Mouse (Mus musculus): Measurements from ENCODE around the gene Cygb.
"Not testable (repeated sequence)": the region's sequence is repeated elsewhere in the genome, so short reads cannot be mapped to it uniquely, and the experiment has no call there.

Gene Cygb

DNA sequence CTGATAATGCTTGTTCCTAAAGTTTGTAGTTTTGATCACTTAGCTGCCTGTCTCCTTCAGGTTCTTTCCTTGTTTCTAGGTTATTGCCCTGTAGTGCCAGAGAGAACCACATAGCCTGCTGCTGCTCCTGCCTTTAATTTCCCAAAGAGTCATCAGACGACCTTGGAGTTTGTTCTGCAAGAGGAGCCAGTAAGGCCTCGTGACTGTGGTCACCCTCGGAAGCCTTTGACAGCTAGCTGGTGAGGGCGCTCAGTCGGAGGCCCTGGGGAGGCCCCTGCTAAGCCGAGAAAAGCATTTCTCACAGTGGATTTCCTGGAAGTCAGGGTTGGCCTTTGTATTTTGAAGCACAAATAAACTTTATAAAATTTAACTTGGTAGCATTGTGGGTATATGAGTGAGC, 21.3 kb upstream of the Cygb start:
- DNase-seq (ENCODE audit: inconsistent age in 2 of 2, low spot score in 1 of 2): peak; percentile 85 to 91

DNA sequence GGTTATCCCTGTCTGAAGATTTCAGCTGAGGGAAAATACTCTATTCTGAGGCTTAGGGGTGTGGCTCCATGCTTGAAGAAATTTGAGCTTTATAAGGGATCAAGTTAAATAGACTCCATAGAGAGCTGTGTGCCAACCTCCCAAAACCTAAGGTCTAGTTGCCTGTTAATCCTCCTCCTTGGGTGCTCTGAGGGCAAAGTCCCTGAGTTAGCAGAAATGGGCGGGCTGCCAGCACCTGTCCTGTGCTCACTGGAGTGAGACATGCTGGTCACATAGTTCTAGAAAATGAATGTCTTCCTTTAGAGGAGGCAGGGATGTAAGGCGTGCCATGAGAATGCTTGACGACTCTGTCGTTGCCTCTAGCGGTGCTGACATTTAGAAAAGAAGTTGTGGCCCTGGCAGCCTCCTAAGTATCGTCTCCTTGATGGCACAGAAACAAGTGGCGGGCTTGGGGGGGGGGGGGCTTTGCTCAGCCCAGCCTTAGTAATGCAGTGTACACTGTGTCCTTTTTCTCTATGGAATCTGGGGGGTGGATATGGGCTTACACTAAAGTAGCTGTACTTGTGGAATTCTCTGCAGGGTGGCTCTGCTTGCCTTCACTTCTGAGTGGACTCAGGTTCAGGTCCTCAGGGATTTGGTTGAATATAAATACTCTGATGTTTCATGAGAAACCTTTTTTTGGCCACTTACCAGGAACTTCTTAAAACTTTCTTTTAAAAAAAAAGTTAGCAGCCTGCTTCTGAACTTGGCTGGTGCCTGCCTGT, 20.7 kb upstream of the Cygb start:
- DNase-seq (ENCODE audit: inconsistent age in 2 of 2, low spot score in 1 of 2): peak; percentile 79 to 87

DNA sequence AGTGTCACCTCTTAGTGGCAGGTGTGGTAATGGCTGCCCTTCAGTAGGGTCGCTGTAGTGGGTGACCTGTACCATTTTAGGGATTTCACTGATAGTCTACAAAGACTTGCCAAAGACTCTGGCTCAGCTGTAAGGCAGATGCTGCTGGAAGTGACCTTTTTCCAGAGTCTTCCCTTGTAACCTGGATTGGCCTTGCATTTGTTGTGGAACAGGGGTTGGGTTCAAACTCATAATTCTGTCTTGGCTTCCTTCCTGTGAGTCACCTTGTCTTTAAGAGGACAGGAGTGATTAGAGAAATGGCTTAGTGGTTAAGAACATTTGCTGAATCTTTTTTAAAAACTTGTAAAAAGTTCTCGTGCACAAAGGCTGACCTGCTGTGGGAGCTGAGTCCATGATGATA, 19.3 kb upstream of the Cygb start:
- DNase-seq (ENCODE audit: inconsistent age in 2 of 2, low spot score in 1 of 2): peak in 1 of 2 experiments; percentile 73

DNA sequence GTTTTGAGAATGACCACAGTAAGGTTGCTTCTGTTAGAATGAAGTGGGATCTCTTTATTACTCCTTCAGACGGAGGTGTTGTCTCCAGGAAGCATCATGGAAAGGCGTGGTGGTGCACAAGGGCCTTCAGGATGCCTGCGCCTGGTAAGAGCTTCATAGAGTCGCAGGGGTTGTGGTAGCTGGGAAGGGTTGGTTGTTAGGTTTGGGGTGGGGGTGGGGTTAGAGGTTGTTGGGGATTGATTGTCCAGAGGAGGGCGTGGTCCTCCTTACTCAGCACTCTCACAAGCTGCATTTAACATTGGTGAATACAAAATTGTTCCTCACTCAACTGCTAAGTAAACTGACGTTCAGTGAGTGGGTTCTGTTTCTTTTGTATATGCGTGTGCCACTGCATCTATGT, 18.5 kb upstream of the Cygb start:
- DNase-seq (ENCODE audit: inconsistent age in 2 of 2, low spot score in 1 of 2): no peak

DNA sequence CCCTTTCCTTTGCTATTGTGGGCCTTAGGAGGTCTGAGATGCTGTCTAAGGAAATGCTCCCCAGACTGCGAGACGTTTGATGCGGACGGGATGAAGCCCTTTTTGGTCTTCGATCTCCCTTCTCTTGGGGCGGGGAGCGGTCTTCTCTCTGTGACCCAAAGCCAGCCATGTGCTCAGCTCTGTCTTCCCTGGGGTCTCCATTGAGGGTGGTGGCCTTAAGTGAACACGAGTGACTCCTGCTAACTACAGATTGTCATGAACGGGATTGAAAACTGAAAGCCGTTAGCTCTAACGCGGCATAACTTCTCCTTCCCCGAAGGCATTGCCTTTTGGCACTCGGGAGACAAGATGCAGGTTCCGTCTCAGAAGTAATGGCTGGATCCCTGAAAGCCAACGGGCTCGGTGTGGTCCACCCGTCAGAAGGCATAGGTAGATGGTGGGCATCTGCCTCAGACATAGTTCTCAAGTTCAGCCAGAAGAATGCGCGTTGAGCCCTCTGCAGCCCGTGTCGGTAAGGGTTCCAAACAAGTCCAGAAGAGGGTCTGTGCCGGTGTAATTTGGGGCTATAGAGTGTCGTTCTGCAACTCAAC, 17.8 kb upstream of the Cygb start:
- no peak for DNase-seq (ENCODE audit: inconsistent age in 2 of 2, low spot score in 1 of 2)

DNA sequence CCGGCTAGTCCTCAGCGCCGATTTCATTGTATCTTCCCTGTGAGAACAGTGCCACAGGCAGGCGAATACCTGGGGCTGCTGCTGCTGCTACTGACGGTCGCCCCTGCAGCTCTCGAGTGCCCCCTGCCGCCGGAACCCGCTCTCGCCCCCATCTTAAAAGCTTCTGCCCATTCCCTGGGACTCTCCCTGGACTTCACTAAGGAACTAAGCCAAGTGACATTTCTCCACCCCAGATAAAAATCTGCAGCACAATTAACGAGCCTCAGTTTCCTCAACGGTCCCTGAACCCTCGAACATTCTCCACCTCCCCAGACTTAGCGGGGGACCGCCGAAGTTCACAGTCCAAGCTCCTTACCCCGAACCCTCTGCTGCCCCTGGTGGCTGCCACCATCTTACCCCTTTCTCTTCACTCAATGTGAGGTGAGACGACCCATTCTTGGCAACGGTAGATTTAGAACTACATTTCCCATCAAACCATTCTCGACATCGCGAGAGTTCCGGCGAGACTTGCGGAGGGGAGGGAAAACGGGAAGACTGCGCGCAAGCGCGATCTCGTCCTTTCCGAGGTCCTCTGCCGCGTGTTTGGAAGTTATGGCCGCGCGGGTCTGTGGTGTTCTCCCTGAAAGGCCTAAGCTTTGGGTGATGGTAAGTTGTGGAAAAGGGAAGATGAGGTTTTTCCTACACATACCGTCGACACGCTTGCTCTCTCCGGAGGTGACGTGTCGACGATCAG, 17.2 kb upstream of the Cygb start:
- DNase-seq (ENCODE audit: inconsistent age in 2 of 2, low spot score in 1 of 2): peak; percentile 97 to 100

DNA sequence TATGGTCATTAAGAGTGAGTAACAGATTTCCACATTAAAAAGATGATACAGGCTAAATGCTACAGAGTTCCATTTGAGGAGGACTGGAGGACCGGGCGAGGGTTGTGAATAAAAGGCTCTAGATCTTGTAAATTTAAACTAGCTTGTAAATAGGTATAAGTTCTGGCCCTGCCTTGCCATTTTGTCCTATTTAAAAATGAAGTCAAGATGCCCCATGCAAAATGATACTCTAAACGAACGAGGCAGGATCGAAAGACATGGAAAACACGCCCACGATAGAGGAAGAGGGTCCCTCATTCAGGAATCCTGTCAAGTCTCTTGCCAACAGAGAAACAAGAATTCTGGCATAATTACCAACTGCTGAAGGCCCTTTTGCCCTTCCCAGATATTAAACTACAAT, 16.3 kb upstream of the Cygb start:
- no peak for DNase-seq (ENCODE audit: inconsistent age in 2 of 2, low spot score in 1 of 2)

DNA sequence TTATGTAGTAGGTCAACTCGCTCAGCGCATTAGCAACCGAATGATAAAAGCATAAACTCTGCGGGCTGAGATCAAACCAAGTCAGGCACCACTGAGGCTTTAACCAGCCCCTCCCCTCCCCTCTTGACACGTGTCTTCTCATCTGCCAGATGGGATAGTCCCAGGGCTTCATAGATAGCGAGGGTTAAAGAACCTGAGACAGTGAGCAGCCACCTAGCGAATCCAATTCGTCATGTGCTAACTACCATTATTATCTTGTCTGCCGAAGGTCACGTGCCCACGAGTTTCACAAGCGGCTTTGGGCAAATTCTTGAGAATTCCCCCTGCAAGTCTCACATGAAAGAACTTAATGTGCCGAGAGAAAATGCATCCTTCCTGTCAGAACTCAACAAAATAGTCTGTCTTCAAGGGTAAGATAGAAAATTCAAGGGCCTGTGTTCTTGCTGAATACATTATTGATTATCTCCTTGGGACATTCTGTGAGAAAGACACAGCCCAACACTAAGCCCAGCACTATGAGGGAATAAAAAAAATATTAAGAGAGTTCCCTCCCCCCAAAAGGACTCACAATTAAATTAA, 15.8 kb upstream of the Cygb start:
- DNase-seq (ENCODE audit: inconsistent age in 2 of 2, low spot score in 1 of 2): no peak

DNA sequence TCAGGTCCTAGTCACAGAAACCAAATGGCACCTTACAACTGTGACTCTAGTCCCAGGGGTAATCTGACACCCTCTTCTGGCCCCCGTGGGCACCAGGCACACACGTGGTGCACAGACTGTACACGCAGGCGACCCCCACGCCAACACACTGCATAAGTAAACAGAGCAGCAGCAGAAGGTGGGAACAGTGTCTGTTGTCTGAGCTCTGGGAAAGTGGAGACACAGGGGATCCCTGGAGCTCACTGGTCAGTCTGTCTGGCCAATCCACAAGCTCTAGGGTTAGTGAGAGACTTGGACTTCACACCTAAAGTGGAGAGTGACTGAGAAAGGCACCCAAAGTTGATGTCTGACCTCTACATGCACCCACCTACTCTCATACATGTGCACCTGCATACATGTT, 15.2 kb upstream of the Cygb start:
- peak in 1 of 2 experiments; percentile 30 for DNase-seq (ENCODE audit: inconsistent age in 2 of 2, low spot score in 1 of 2)

DNA sequence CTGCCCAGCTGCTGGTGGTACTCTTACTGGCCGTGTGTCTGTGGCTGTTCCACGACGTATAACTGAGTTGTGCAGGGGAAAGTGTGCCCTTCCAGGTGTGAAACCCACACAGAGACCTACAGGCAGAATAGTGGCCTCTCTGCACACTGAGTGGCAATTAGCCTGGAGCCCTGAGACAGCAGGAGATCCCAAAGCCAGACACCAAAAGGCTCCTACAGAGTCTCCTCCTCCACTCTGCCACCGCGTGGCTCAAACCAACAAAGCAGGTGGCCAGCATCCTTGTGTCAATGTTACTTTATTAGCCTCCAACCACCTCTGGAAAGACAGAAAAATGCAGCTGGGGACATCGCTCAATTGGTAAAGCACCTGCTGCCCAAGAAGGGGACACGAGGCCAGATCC, 14.7 kb upstream of the Cygb start:
- DNase-seq (ENCODE audit: inconsistent age in 2 of 2, low spot score in 1 of 2): peak in 1 of 2 experiments; percentile 75

DNA sequence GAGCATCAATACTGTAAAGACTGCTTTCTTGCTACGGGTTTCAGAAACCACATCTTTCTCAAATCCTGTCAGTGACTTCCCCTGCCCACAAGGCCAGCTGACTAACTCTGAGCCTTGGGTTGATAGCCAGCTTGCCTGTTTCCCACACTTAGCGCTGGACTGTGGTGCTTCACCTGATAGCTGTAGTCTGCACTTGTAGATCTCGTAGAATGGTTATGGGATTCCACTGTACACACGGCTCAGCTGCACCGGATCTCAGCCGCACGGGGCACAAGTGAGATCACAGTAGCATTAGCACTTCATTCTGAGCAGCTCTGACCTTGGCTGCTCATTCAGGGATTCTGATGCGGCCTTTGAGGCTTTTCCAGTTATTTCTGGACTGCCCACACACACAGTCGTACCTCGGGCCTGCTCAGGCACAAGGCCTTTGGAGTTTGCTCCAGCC, 14.3 kb upstream of the Cygb start:
- peak; percentile 81 to 90 for DNase-seq (ENCODE audit: inconsistent age in 2 of 2, low spot score in 1 of 2)

DNA sequence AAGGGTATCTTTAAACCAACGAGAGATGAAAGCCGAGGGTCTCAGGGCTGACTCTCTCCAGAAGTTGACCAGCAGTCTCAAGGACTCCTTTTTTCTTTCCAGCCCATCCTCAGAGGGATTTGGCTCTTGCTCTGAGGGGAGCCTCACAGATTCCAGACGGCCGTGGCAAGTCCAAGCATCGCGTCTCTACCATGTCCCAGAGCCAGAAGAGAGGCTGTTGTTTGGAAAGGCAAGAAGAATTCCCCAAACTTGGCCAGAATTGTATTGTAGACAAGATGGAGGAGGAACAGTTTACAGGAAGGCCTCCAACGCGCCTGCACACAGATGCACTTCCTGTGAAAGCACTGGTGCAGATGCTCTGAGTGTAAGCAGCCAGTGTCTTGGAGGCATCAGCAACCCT, 13.8 kb upstream of the Cygb start:
- no peak for DNase-seq (ENCODE audit: inconsistent age in 2 of 2, low spot score in 1 of 2)

DNA sequence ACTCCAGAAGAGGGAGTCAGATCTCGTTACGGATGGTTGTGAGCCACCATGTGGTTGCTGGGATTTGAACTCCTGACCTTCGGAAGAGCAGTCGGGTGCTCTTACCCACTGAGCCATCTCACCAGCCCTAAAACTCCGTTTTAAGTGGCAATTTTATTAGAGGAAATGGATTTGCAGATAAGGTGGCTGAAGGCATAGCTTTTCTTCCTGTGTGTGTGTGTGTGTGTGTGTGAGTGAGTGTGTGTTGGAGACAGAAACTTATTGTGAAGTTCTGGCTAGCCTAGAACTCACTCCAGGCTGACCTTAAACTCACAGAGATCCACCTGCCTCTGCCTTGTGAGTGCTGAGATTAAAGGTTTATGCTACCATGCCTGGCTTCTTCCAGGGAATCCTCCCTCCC, 12.9 kb upstream of the Cygb start:
- not testable (repeated sequence) for DNase-seq (ENCODE audit: inconsistent age in 2 of 2, low spot score in 1 of 2)

DNA sequence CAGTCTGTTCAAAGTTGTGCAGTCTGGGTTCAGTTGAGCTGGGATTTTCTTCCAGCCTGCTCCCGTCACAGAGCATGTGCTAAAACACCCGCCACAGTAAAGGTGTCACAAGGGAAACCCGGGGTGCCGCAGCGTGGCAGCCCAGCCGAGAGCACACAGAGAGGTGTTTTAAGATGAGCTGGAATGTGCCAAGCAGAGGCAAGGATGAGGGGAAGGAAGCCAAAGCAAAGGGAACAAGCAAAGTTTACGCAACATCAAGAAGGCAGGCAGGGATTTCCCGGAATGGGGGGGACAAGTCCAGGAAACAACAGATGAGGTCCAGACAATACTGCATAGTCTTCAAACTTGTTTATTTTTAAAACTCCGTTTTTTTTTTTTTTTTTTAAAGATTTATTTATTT, 12.5 kb upstream of the Cygb start:
- no peak for DNase-seq (ENCODE audit: inconsistent age in 2 of 2, low spot score in 1 of 2)

DNA sequence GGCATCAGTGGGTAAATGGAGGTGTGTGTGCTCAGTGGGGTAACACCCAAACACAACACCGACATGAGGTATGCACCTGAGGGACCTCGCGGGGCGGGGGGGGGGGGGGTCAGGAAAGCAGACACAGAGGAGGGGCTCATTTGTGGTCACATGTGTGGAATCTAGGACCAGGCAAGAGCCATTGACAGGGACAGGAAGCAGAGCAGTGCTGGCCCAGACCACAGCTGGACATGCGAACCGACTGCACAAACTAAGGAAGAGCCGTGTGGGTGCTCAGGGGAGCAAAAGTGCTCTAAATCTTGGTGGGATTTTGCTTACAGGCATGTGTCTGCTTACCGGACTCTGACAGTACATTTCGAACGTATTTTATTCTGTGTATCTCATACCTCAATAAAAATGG, 11.2 kb upstream of the Cygb start:
- no peak for DNase-seq (ENCODE audit: inconsistent age in 2 of 2, low spot score in 1 of 2)

DNA sequence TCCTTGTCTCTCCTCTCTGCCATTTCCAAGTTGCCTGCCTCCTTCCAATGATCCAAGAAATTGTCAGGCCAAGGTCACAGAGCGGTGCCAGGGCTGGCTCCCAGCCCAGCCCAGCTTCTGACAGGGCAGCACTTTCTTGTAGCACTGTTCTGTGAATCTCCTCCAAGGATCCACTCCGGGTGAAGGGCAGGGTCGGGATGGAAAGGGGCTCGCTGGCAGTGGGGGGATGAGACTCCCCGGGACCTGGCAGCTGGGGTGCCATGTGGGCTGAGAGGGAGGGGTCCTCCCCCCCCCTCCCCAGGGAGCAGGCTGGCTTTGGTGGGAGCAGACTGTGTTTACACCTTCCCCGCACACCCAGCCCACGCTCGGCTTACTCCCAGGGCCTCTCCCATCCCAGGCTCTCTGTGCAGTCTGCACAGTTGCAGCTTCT, 7.8 kb upstream of the Cygb start:
- DNase-seq (ENCODE audit: inconsistent age in 2 of 2, low spot score in 1 of 2): peak; percentile 89 to 93

DNA sequence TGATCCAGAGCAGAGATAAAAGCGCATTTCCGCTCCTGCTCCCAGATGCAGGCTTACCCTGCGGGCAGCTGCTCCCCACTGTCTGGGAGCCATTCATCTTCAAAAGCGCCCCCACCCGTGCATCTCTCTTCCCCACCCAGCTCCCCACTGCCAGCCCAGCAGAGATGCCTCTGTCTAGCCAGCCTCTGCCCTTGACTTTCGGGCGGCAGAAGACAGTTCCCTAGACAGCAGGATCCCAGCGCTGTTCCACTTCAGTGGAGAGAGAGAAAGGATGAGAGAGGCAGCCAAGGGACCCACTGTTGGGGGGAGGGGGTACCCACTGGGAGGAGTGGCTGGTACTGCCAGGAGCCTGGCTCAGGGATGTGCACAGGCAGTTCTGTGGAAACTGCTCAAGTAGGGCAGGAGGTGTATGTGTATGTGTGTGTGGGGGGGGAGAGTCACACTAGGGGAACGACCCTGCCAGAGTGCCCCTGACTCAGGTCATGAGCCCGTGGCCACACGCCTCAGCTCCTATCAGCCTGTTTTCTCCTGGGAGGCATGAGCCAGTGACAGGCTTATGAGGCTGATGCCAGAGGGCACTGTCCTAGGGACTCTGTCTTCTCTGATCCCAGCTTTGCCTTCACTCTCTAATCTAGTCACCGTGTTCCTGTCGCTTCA, 7.3 kb upstream of the Cygb start:
- DNase-seq (ENCODE audit: inconsistent age in 2 of 2, low spot score in 1 of 2): peak; percentile 73 to 82

DNA sequence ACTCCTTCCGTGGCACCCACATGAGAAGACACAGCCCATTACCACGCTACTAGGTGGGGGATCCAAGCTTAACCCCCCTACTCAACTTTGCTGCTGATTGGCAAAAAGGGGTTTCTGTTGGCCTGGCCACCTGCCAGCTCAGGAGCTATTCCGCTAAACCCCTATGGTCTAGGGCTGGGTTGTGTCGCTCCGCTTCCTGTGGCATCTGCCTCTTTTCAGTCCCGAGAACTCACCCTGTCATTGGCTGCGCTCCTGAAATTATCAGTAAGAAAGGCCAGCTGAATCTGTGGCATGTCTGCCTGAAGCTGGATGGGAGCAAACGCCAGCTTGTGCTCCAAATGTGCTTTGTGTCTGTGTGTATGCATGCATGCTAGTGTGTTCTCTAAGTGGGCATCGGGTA, 6.1 kb upstream of the Cygb start:
- DNase-seq (ENCODE audit: inconsistent age in 2 of 2, low spot score in 1 of 2): no peak

DNA sequence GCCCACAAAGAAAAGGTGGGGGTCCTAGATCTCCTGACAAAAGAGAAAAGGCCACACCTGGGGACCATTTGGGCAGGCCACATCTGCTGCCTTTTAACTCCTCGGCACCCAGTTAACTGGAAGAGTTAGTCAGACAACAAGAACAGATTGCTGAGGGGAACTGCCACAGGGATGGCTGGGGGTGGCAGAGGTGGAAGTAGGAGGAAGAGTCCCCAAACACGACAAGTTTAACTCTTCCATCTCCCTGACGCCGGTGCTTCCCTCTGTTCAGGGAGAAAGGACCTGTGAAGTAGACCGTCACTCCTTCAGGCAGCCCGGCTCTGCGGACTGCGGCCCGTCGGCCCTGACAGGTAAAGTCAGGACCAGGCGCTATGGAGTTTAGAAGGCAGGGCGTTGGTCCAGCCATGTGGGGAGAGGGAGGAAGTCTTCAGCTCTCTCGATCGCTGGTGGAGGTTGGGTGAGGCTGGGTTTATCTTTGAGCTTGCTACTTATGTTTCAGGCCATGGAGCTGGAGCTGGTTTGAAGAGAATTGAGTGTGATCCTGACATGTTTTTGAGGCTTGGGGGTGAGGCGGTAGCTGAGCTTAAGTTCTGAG, 5.0 kb upstream of the Cygb start:
- peak in 1 of 2 experiments; percentile 40 for DNase-seq (ENCODE audit: inconsistent age in 2 of 2, low spot score in 1 of 2)

DNA sequence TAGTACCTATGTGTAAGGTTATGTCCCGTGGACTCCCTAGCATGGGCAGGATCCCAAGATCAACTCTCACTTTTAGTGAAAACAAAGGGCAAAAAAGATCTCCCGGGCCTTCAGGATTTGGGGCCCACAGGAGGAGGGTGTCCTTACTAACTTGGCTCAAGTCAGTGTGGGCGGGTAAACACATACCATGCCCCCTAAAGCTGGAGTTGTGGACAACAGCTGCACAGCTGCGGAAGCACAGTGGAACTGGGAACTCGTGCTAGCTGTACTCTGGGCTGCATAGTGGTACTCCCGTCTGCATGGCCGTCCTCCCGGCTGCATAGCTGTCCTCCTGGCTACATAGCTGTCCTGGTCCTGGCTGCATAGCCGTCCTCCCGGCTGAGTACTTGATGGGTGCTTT, 4.1 kb upstream of the Cygb start:
- DNase-seq (ENCODE audit: inconsistent age in 2 of 2, low spot score in 1 of 2): no peak

Measured in adrenal gland, adult (tissue).